Mouse (Mus musculus): ENCODE data around the gene Tbc1d2. TPM values are rescaled to one million over a fixed set of nuclear protein-coding genes. Genes with fewer than 3 reads are reported as not detected.

The Tbc1d2 gene
- polyA plus RNA-seq, 2 experiments, result 0.39 to 0.44 TPM

DNA sequence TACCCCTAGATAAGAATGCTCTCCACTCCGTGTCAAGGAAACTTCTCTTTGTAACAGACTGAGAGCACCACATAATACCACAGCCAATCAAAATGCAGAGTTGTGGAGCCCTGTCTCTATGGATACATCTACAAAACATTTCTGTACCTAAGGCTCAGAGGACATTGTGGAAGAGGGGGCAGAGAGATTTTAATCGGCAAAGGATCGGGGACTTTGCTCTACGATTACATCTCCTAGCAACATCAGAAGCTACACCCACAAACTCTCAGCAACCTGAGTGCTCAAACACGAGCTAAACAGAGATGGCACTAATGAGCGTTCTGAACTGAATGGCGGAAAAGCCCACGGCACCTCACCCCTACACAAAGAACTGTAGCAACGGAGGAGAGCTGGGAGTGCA lies 78.3 kb downstream of the Tbc1d2 start:
- no peak for DNase-seq (ENCODE audit: low read depth in 3 of 3, low spot score in 3 of 3)
- TF ChIP-seq CTCF (IDR thresholded peaks at IDR 0.05; ENCODE audit: low read depth), result no peak
- TF ChIP-seq EP300 (IDR thresholded peaks at IDR 0.05; ENCODE audit: low read depth), result no peak
- no peaks in the 10 kb centered on the region for H3K36me3 ChIP-seq (replicated peaks; ENCODE audit: control insufficient read depth, insufficient read depth, low read depth)
- H3K9me3 ChIP-seq (ENCODE audit: control insufficient read depth, low read length), result no peaks in the 10 kb centered on the region
- no peak overlapping the region for H3K4me3 ChIP-seq (ENCODE audit: insufficient read depth in 1 of 2, low read depth in 2 of 2, low read length in 2 of 2)
- no peak overlapping the region for H3K27ac ChIP-seq
- no peaks in the 10 kb centered on the region for H3K27me3 ChIP-seq (ENCODE audit: control insufficient read depth, insufficient read depth, low read length)
- WGBS (ENCODE audit: insufficient replicate concordance), result 70% methylated on average over 9 of the region's 9 CpGs
- no peak overlapping the region for H3K9ac ChIP-seq (replicated peaks)
- no peaks in the 10 kb centered on the region for H3K4me1 ChIP-seq (replicated peaks; ENCODE audit: control insufficient read depth in 2 of 2, insufficient read depth in 2 of 2, low read length in 1 of 2)
- no peak overlapping the region for H3K4me2 ChIP-seq (ENCODE audit: low read depth)
- no peak for ATAC-seq (ENCODE audit: insufficient read depth)

DNA sequence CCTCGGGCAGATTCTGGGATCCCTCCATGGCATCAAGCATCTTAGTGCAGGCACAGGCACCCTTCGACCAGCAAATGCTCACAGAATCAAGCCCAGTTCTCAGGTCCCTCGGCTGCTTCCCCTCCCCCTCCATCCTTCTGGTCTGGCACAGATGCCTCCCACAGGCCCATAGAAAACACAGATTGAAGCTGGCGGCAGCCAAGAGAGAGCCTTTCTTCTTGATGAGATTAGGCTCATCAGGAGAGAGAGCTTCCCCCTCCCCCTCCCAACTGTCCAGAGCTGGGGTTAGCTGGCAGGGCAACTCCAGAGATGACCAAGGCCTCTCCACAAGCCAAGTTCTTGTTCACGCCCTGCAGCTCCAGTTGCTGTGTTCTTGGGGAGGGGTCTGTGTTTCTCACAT lies 80.3 kb downstream of the Tbc1d2 start:
- Histone ChIP-seq H3K4me3 (ENCODE audit: insufficient read depth in 1 of 2, low read depth in 2 of 2, low read length in 2 of 2) (no peak overlapping the region), H3K27ac (no peak overlapping the region), H3K4me1 (replicated peaks; ENCODE audit: control insufficient read depth in 2 of 2, insufficient read depth in 2 of 2, low read length in 1 of 2) (peaks cover 0 to 7% of the 10 kb centered on the region in 2 experiments; a peak in 1 of 4 replicates), H3K4me2 (ENCODE audit: low read depth) (no peak overlapping the region), H3K9ac (replicated peaks) (no peak overlapping the region), H3K36me3 (replicated peaks; ENCODE audit: control insufficient read depth, insufficient read depth, low read depth) (no peaks in the 10 kb centered on the region), H3K9me3 (ENCODE audit: control insufficient read depth, low read length) (no peaks in the 10 kb centered on the region), H3K27me3 (ENCODE audit: control insufficient read depth, insufficient read depth, low read length) (no peaks in the 10 kb centered on the region)
- ATAC-seq (ENCODE audit: insufficient read depth), result no peak
- no peak for DNase-seq (ENCODE audit: low read depth in 3 of 3, low spot score in 3 of 3)
- TF ChIP-seq CTCF (IDR thresholded peaks at IDR 0.05; ENCODE audit: low read depth) (no peak), EP300 (IDR thresholded peaks at IDR 0.05; ENCODE audit: low read depth) (no peak)
- 43% methylated on average over 5 of the region's 5 CpGs for WGBS (ENCODE audit: insufficient replicate concordance)

DNA sequence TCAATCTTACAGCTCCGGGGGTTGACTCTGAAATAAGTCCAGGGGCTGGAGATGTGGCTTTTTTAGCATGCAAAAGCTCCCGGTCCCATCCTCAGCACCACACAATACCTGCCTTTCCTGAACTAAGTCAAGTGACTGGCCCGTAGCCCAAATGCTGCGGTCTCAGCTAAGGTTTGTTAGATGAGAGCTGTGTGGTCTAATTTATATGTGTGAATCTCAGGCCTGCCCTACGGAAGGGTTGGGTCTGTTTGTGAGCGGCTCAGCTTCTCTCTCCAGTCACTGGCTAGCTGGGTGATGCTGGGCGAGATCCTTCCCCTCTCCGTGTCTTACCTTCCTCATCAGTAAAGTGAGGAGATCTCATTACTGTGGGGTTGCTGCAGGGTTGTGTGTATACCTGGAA lies 81.8 kb downstream of the Tbc1d2 start:
- Histone ChIP-seq H3K9me3 (ENCODE audit: control insufficient read depth, low read length) (no peaks in the 10 kb centered on the region), H3K9ac (replicated peaks) (no peak overlapping the region), H3K36me3 (replicated peaks; ENCODE audit: control insufficient read depth, insufficient read depth, low read depth) (no peaks in the 10 kb centered on the region), H3K4me3 (ENCODE audit: insufficient read depth in 1 of 2, low read depth in 2 of 2, low read length in 2 of 2) (no peak overlapping the region), H3K4me1 (replicated peaks; ENCODE audit: control insufficient read depth in 2 of 2, insufficient read depth in 2 of 2, low read length in 1 of 2) (peaks cover 0 to 20% of the 10 kb centered on the region in 2 experiments; a peak in 2 of 4 replicates), H3K27ac (no peak overlapping the region), H3K4me2 (ENCODE audit: low read depth) (no peak overlapping the region), H3K27me3 (ENCODE audit: control insufficient read depth, insufficient read depth, low read length) (no peaks in the 10 kb centered on the region)
- TF ChIP-seq EP300 (IDR thresholded peaks at IDR 0.05; ENCODE audit: low read depth), result no peak
- no peak for TF ChIP-seq CTCF (IDR thresholded peaks at IDR 0.05; ENCODE audit: low read depth)
- WGBS (ENCODE audit: insufficient replicate concordance), result 67% methylated on average over 8 of the region's 8 CpGs
- DNase-seq (ENCODE audit: low read depth in 3 of 3, low spot score in 3 of 3) (no peak), ATAC-seq (ENCODE audit: insufficient read depth) (no peak)

DNA sequence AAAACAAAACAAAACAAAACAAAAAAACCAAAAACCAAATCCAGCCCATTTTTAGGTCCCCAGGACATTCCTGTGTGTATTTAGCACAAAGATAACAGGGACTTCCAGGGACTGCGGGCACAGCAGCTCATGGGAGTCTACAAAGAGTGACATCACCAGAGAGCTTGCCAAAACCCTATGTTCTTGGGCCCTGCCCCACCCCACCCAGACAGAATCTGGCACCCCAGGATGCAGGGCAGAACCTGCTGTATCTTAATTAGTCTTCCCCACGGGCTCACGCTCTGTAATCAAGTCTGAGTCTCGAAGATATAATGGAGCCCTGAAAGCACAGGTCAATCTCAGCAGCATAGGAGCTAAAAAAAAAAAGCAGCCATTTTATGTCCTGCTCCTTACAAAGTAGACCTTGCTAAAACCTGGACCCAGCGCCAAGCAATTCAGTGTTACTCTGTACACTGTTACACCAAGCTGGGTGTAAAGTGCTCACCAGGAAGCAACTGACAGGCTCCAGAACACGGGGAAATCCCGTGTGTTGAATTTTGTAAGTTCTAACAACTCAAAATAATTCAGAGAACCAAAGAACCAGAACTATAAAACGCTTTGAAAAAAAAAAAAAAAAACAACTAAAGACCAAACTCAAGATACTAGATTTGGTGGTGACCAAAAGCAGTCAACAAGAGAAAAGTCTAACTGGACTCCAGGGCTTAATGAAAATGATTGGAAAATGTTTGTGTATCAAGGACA lies 82.9 kb downstream of the Tbc1d2 start:
- no peak overlapping the region for H3K9ac ChIP-seq (replicated peaks)
- whole genome bisulfite sequencing (ENCODE audit: insufficient replicate concordance), result 42% methylated on average over 8 of the region's 8 CpGs
- DNase-seq (ENCODE audit: low read depth in 3 of 3, low spot score in 3 of 3) (no peak), ATAC-seq (ENCODE audit: insufficient read depth) (no peak)
- no peak overlapping the region for H3K4me3 ChIP-seq (ENCODE audit: insufficient read depth in 1 of 2, low read depth in 2 of 2, low read length in 2 of 2)
- TF ChIP-seq EP300 (IDR thresholded peaks at IDR 0.05; ENCODE audit: low read depth) (no peak), CTCF (IDR thresholded peaks at IDR 0.05; ENCODE audit: low read depth) (no peak)
- H3K36me3 ChIP-seq (replicated peaks; ENCODE audit: control insufficient read depth, insufficient read depth, low read depth), result no peaks in the 10 kb centered on the region
- no peaks in the 10 kb centered on the region for H3K9me3 ChIP-seq (ENCODE audit: control insufficient read depth, low read length)
- peaks cover 0 to 20% of the 10 kb centered on the region in 2 experiments; a peak in 2 of 4 replicates for H3K4me1 ChIP-seq (replicated peaks; ENCODE audit: control insufficient read depth in 2 of 2, insufficient read depth in 2 of 2, low read length in 1 of 2)
- no peaks in the 10 kb centered on the region for H3K27me3 ChIP-seq (ENCODE audit: control insufficient read depth, insufficient read depth, low read length)
- H3K27ac ChIP-seq, result no peak overlapping the region
- no peak overlapping the region for H3K4me2 ChIP-seq (ENCODE audit: low read depth)

DNA sequence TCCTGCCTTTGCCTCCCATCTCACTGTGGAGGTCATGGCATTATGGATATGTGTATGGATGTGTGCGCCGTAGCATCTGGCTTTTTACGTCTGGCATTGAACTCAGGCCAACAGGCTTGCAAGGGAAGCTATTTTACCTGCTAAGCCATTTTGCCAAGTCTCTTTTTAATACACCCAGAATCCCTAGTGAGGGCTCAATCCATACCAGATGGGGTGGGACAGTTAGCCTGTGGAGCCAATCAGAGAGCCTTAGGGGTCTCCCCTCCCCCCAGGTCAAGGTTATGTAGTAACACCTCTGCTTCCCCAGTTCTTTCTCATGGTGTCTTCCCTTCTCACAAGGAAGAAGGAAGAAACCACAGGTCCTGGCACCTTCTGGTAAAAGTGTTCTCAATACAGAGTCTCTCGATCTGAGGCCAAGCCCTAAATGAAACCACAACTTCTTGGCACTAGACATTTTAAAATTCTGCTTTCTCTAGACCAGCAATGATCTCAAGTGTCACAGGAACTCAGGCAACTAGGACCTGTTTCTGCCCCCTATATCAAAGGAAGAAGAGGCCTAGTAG lies 84.5 kb downstream of the Tbc1d2 start:
- Histone ChIP-seq H3K27ac (no peak overlapping the region), H3K9me3 (ENCODE audit: control insufficient read depth, low read length) (no peaks in the 10 kb centered on the region), H3K27me3 (ENCODE audit: control insufficient read depth, insufficient read depth, low read length) (no peaks in the 10 kb centered on the region), H3K4me1 (replicated peaks; ENCODE audit: control insufficient read depth in 2 of 2, insufficient read depth in 2 of 2, low read length in 1 of 2) (peaks cover 0 to 20% of the 10 kb centered on the region in 2 experiments; a peak in 2 of 4 replicates), H3K4me3 (ENCODE audit: insufficient read depth in 1 of 2, low read depth in 2 of 2, low read length in 2 of 2) (no peak overlapping the region), H3K9ac (replicated peaks) (no peak overlapping the region), H3K4me2 (ENCODE audit: low read depth) (no peak overlapping the region), H3K36me3 (replicated peaks; ENCODE audit: control insufficient read depth, insufficient read depth, low read depth) (no peaks in the 10 kb centered on the region)
- DNase-seq (ENCODE audit: low read depth in 3 of 3, low spot score in 3 of 3) (no peak), ATAC-seq (ENCODE audit: insufficient read depth) (no peak)
- TF ChIP-seq EP300 (IDR thresholded peaks at IDR 0.05; ENCODE audit: low read depth) (no peak), CTCF (IDR thresholded peaks at IDR 0.05; ENCODE audit: low read depth) (no peak)
- 69% methylated on average over 4 of the region's 4 CpGs for WGBS (ENCODE audit: insufficient replicate concordance)
